Mouse (Mus musculus) stomach, postnatal 0 days (tissue): Measurements from ENCODE around the gene Elmo2. TPM values are rescaled to one million over a fixed set of nuclear protein-coding genes. Genes with fewer than 3 reads are reported as not detected.

Experiments used
- ATAC-seq: fragments of 200-750 bp; cut with Nextera tagmentation; 2 replicates; pipeline ENCODE4 v1.8.0; 2017; ENCODE audit not compliant: low FRiP score, low TSS enrichment
- DNase-seq: peaks from one replicate; pipeline ENCODE4 v3.0.0-alpha.2; 2016; ENCODE audit warnings: low spot score
- H3K27ac ChIP-seq: fragments of 300-500 bp; sonication (generic); replicated peaks from 2 replicates; pipeline ENCODE4 v1.5.1; 2014; ENCODE audit warnings: mild to moderate bottlenecking, control low read depth
- H3K27me3 ChIP-seq: fragments of 300-500 bp; sonication (generic); 2 replicates; pipeline ENCODE4 v1.6.1; 2014; ENCODE audit warnings: low read length; ENCODE audit not compliant: control insufficient read depth, insufficient read depth
- H3K36me3 ChIP-seq: fragments of 300-500 bp; sonication (generic); 2 replicates; pipeline ENCODE4 v1.6.1; 2014; ENCODE audit warnings: low read length, mixed read lengths; ENCODE audit not compliant: control insufficient read depth, insufficient read depth
- H3K4me1 ChIP-seq: fragments of 300-500 bp; sonication (generic); replicated peaks from 2 replicates; pipeline ENCODE4 v1.6.1; 2014; ENCODE audit warnings: antibody characterized with exemption; ENCODE audit not compliant: control insufficient read depth, insufficient read depth
- H3K4me2 ChIP-seq: fragments of 300-500 bp; sonication (generic); replicated peaks from 2 replicates; pipeline ENCODE4 v1.6.1; 2014; ENCODE audit warnings: low read depth, mild to moderate bottlenecking, control low read depth, moderate library complexity
- H3K4me3 ChIP-seq: fragments of 300-500 bp; sonication (generic); 2 replicates; pipeline ENCODE4 v1.5.1; 2014; ENCODE audit warnings: low read depth, low read length, control low read depth
- H3K9ac ChIP-seq: fragments of 300-500 bp; sonication (generic); 2 replicates; pipeline ENCODE4 v1.6.1; 2014; ENCODE audit warnings: mild to moderate bottlenecking, low read length, control low read depth, mixed read lengths
- H3K9me3 ChIP-seq: fragments of 300-500 bp; sonication (generic); 2 replicates; pipeline ENCODE4 v1.6.1; 2016; ENCODE audit warnings: low read length; ENCODE audit not compliant: control insufficient read depth
- CTCF ChIP-seq: IDR thresholded peaks from 2 replicates; pipeline ENCODE4 v1.5.1; 2016; ENCODE audit warnings: antibody characterized with exemption, low read depth, mild to moderate bottlenecking, moderate library complexity
- EP300 ChIP-seq: optimal IDR thresholded peaks from 2 replicates; pipeline ENCODE3; 2016; ENCODE audit warnings: antibody characterized with exemption
- WGBS: fragments of 180-500 bp; shearing (Covaris S2); extraction: QIAGEN DNeasy Blood & Tissue Kit; methylation state at CpG from one replicate; pipeline ENCODE4 v1.1.7; 2014; 5-methylcytosine and 5-hydroxymethylcytosine counted together
- polyA plus RNA-seq: library from polyadenylated mRNA; unstranded; fragments of >200 nt; fragmentation: Nextera tagmentation; extraction: Ambion mirVana; gene quantifications from 2 replicates; pipeline ENCODE4 v1.2.1, GENCODE M21; 2015

Gene Elmo2
- polyA plus RNA-seq, 1 experiment from 2014 or later = 22.6 TPM

DNA sequence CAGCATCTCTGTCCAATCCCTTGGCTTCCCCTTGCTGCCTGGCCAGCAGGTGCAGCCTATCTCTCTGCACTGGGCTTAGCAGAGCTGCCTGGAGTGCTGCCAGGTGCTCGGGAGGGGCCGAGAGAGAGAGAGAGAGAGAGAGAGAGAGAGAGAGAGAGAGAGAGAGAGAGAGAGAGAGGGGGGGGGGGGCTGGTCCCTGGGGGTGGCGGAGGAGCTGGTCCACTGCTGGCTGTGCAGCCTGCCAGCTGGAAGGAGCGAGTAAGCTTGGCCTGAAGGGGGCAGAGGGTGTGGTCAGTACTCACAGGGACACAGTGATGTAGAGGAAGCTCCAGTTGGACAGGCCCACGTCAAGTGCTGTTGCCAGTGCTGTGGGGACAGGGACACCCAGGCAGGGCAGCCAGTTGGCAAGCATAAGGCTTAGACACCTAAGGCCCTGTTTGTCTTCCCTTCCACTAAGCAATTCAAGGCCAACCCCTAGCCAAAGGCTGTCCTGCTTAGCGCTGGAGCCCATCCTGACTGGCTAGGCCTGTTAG is 44.4 kb downstream of the Elmo2 start:
- 29% methylated on average over 4 of the region's 6 CpGs for WGBS
- Histone ChIP-seq H3K27me3 (no peaks in the 10 kb centered on the region), H3K27ac (no peak overlapping the region), H3K36me3 (peaks cover 13% of the 10 kb centered on the region), H3K4me1 (0 out of 2 replicates have a peak, but pooled peaks cover 2% of the 10 kb centered on the region), H3K4me2 (no peak overlapping the region), H3K9me3 (no peaks in the 10 kb centered on the region), H3K4me3 (no peak overlapping the region), H3K9ac (no peak overlapping the region)
- peak; percentile 49 for DNase-seq
- TF ChIP-seq EP300 = no peak
- TF ChIP-seq CTCF = peak; percentile 24; the same call in 1 of the 2 replicates
- peak; percentile 31; the same call in 1 of the 2 replicates for ATAC-seq

DNA sequence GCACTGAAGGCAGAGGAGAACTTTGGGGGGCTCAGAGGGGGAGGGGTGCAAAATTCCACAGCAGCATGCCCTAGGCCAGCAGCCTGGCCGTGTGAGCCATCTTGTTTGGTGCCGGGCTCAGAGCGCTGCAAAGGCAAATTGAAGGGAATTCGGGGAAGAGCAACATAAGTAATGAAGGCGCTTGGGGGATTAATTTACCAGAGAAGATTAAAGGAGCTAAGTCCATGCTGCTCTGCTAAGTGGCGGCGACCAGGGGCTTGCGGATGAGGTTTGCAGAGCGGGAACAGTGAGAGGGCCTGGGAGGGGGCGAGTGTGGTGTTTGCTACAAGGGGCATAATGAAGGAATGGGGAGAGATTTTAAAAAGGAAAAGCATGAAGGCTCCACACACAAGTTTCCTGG is 46.9 kb downstream of the Elmo2 start:
- Histone ChIP-seq H3K4me3 (no peak overlapping the region), H3K9ac (no peak overlapping the region), H3K27me3 (no peaks in the 10 kb centered on the region), H3K36me3 (peaks cover 15% of the 10 kb centered on the region), H3K4me1 (no peaks in the 10 kb centered on the region), H3K27ac (no peak overlapping the region), H3K9me3 (no peaks in the 10 kb centered on the region), H3K4me2 (no peak overlapping the region)
- ATAC-seq (no peak), DNase-seq (no peak)
- TF ChIP-seq CTCF (no peak), EP300 (no peak)
- 66% methylated on average over 10 of the region's 10 CpGs for WGBS

DNA sequence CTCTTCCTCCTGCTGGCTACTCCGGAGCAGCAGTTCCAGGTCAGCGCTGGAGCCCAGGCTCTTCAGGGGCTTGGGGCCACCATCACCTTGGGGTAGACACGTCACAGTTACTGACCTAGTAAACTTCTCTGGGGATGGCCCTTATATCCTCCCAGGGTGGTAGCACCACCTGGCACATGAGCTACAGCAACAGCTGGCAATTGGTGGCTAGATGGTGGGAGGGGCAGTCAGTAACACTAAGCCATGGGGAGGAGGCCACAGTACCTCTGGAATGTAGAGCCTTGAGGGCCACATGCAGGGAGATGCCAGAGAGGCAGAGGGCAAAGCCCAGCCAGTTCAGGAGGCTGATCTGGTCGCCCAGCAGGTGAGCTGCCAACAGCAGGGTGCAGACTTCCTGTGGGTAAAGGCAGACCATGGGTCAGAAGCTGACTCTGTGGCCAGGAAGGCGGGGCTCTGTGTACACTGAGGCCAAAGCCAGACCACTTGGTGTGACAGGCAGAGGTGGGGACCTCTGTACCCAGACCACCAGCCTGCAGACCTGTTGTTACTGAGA is 49.0 kb downstream of the Elmo2 start:
- Histone ChIP-seq H3K27me3 (no peaks in the 10 kb centered on the region), H3K36me3 (peaks cover 12% of the 10 kb centered on the region; the same call in 1 of the 2 replicates), H3K4me2 (no peak overlapping the region), H3K4me3 (no peak overlapping the region), H3K4me1 (no peaks in the 10 kb centered on the region), H3K9me3 (no peaks in the 10 kb centered on the region), H3K27ac (no peak overlapping the region), H3K9ac (no peak overlapping the region)
- TF ChIP-seq CTCF = no peak
- no peak for TF ChIP-seq EP300
- no peak for DNase-seq
- ATAC-seq = no peak
- 78% methylated on average over 5 of the region's 5 CpGs for WGBS

DNA sequence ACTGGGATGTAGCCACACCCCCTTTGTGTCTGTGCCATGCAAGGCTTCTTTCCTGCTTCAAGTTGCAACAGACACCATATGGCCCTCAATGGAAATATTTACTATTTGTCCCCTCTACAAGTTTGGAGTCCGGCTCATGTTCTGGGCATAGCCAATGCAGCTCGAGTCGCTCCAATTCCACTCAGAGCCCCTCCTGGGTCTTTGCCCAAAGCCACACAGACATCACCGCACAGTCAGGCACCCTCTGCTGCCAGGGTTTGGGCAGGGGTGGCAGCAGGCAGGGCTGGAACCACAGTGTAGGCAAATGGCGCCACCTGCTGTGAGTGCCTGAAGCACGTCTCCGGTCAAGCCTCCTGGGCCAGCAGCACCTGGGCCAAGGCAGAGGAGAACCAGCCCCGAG is 50.5 kb downstream of the Elmo2 start:
- 27% methylated on average over 8 of the region's 8 CpGs for WGBS

DNA sequence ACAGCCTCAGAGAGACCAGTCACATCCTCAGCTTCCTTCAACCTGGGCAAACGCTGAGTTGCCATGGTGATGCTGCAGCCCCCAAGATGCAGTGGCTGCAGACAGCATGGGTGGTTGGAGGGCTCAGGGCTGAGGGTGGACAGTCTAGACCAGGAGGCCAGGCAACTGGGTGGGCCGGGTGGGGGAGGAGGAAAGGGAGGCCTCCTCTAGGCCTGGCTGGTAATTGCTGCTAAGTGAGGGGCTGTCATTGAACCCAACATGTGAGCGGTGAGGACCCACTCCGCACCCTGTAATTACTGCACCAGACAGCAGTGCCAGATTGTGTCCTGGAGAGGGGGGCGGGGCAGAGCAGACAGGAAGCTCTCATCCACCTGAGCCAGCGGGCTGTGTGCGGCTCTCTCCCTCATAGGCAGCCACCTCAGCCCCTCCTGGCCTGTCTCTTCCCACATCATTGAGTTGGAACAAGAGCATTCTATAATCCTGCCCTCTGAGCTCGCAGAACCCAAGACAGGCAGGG is 51.1 kb downstream of the Elmo2 start:
- 53% methylated on average over 8 of the region's 8 CpGs for WGBS
- no peak overlapping the region for H3K4me2 ChIP-seq
- no peak overlapping the region for H3K4me3 ChIP-seq
- H3K27ac ChIP-seq = no peak overlapping the region
- no peaks in the 10 kb centered on the region for H3K9me3 ChIP-seq
- no peak for DNase-seq
- H3K9ac ChIP-seq = 0 out of 2 replicates have a peak overlapping the region, but pooled peaks have one; percentile 13
- H3K27me3 ChIP-seq = no peaks in the 10 kb centered on the region
- H3K4me1 ChIP-seq = no peaks in the 10 kb centered on the region
- H3K36me3 ChIP-seq = peaks cover 6% of the 10 kb centered on the region; the same call in 1 of the 2 replicates
- no peak for TF ChIP-seq EP300
- no peak for TF ChIP-seq CTCF
- peak; percentile 25; the same call in 1 of the 2 replicates for ATAC-seq

More for the DNA sequence above, 50.5 kb downstream of the Elmo2 start:
- Histone ChIP-seq H3K27me3 (no peaks in the 10 kb centered on the region), H3K36me3 (peaks cover 11% of the 10 kb centered on the region; the same call in 1 of the 2 replicates), H3K4me3 (no peak overlapping the region), H3K4me2 (no peak overlapping the region), H3K9ac (no peak overlapping the region), H3K4me1 (no peaks in the 10 kb centered on the region), H3K9me3 (no peaks in the 10 kb centered on the region), H3K27ac (no peak overlapping the region)
- TF ChIP-seq EP300 (no peak), CTCF (peak; percentile 88)
- DNase-seq = peak; percentile 63
- ATAC-seq = peak; percentile 51

DNA sequence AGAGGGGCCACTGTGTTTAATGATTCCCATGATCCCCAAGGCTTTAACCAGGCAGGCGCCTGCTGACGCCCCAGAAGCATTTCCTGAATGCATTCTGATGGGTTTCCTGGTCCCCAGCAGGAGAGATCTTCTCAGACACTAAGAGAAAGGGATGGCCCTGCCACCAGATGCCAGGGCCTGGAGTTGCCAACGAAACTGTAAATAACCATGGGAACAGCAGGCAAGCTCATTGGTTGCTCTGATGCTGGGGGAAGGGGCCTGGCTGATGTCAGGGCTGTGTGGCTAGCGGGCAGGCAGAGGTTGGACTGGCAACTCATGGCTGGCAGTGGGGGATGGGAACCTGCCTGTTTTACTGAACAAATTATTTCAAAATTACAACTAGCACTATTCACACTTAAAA is 52.7 kb downstream of the Elmo2 start:
- no peak for DNase-seq
- H3K36me3 ChIP-seq = peaks cover 6% of the 10 kb centered on the region; the same call in 1 of the 2 replicates

More for the DNA sequence above, 52.7 kb downstream of the Elmo2 start:
- no peaks in the 10 kb centered on the region for H3K27me3 ChIP-seq
- no peak for ATAC-seq
- H3K9me3 ChIP-seq = no peaks in the 10 kb centered on the region
- TF ChIP-seq EP300 (no peak), CTCF (no peak)
- 43% methylated on average over 4 of the region's 4 CpGs for WGBS
- H3K27ac ChIP-seq = no peak overlapping the region
- H3K4me1 ChIP-seq = no peaks in the 10 kb centered on the region
- no peak overlapping the region for H3K9ac ChIP-seq
- no peak overlapping the region for H3K4me2 ChIP-seq
- H3K4me3 ChIP-seq = no peak overlapping the region
